Mouse (Mus musculus) liver, embryonic 14.5 days (tissue): ENCODE measurements around the gene Igfbp4. TPM values are rescaled to one million over a fixed set of nuclear protein-coding genes. Genes with fewer than 3 reads are reported as not detected.

Source experiments
- ATAC-seq: fragments of 200-750 bp; cut with Nextera tagmentation; 2 replicates; pipeline ENCODE4 v1.8.0; 2017; ENCODE audit warnings: moderate number of reproducible peaks, mild to moderate bottlenecking, moderate library complexity; ENCODE audit not compliant: insufficient read depth
- DNase-seq, 3 experiments: peaks; one replicate each; pipeline ENCODE4 v3.0.0-alpha.2; 2012 to 2013; ENCODE audit warnings: low read depth in 3 of 3, low spot score in 3 of 3
- H3K27ac ChIP-seq: fragments of 300-500 bp; sonication (generic); 2 replicates; pipeline ENCODE4 v1.5.1; 2014; ENCODE audit warnings: moderate library complexity, mild to moderate bottlenecking, control low read depth, inconsistent platforms
- H3K27me3 ChIP-seq: fragments of 300-500 bp; sonication (generic); 2 replicates; pipeline ENCODE4 v1.6.1; 2014; ENCODE audit warnings: mild to moderate bottlenecking, low read length, moderate library complexity; ENCODE audit not compliant: control insufficient read depth, insufficient read depth
- H3K36me3 ChIP-seq: fragments of 300-500 bp; sonication (generic); replicated peaks from 2 replicates; pipeline ENCODE4 v1.6.1; 2014; ENCODE audit warnings: low read depth; ENCODE audit not compliant: control insufficient read depth, insufficient read depth
- H3K4me1 ChIP-seq, 2 experiments: fragments of 200-500 bp in 1 of 2; fragments of 300-500 bp in 1 of 2; sonication (generic) in 1 of 2; replicated peaks; 2 replicates each; pipeline ENCODE4 v1.6.1; 2012 to 2014; ENCODE audit warnings: antibody characterized with exemption in 1 of 2, inconsistent platforms in 1 of 2, low read length in 1 of 2; ENCODE audit not compliant: control insufficient read depth in 2 of 2, insufficient read depth in 2 of 2
- H3K4me2 ChIP-seq: fragments of 300-500 bp; sonication (generic); 2 replicates; pipeline ENCODE4 v1.6.1; 2014; ENCODE audit warnings: low read depth, mild to moderate bottlenecking, control low read depth, moderate library complexity
- H3K4me3 ChIP-seq, 2 experiments: fragments of 200-500 bp in 1 of 2; fragments of 300-500 bp in 1 of 2; sonication (generic) in 1 of 2; 2 replicates each; pipeline ENCODE4 v1.5.1; 2012 to 2014; ENCODE audit warnings: low read depth in 2 of 2, low read length in 2 of 2, mild to moderate bottlenecking in 2 of 2, control low read depth in 1 of 2, inconsistent platforms in 1 of 2, moderate library complexity in 1 of 2; ENCODE audit not compliant: insufficient read depth in 1 of 2
- H3K9ac ChIP-seq: fragments of 300-500 bp; sonication (generic); replicated peaks from 2 replicates; pipeline ENCODE4 v1.6.1; 2014; ENCODE audit warnings: mild to moderate bottlenecking, control low read depth, moderate library complexity
- H3K9me3 ChIP-seq: fragments of 300-500 bp; sonication (generic); 2 replicates; pipeline ENCODE4 v1.6.1; 2016; ENCODE audit warnings: low read length, mixed read lengths; ENCODE audit not compliant: control insufficient read depth
- CTCF ChIP-seq: IDR thresholded peaks from 2 replicates; pipeline ENCODE4 v1.5.1; 2016; ENCODE audit warnings: antibody characterized with exemption, low read depth, control low read depth
- EP300 ChIP-seq: IDR thresholded peaks from 2 replicates; pipeline ENCODE4 v1.6.1; 2016; ENCODE audit warnings: antibody characterized with exemption, low read depth
- WGBS: fragments of 180-500 bp; shearing (Covaris S2); extraction: QIAGEN DNeasy Blood & Tissue Kit; methylation state at CpG from one replicate; pipeline ENCODE4 v1.1.7; 2014; ENCODE audit not compliant: insufficient replicate concordance; 5-methylcytosine and 5-hydroxymethylcytosine counted together
- polyA plus RNA-seq, 2 experiments: library from polyadenylated mRNA; depleted of rRNA in 1 of 2; stranded (reverse) in 1 of 2; unstranded in 1 of 2; fragments of >200 nt; fragmentation: Nextera tagmentation in 1 of 2; extraction: Ambion mirVana in 1 of 2; gene quantifications; 2 replicates each; pipeline versions ENCODE4 v1.2.1 to v1.2.3; 2012 to 2014

Igfbp4 gene
- polyA plus RNA-seq, 2 experiments: 71.4 to 115 TPM

DNA sequence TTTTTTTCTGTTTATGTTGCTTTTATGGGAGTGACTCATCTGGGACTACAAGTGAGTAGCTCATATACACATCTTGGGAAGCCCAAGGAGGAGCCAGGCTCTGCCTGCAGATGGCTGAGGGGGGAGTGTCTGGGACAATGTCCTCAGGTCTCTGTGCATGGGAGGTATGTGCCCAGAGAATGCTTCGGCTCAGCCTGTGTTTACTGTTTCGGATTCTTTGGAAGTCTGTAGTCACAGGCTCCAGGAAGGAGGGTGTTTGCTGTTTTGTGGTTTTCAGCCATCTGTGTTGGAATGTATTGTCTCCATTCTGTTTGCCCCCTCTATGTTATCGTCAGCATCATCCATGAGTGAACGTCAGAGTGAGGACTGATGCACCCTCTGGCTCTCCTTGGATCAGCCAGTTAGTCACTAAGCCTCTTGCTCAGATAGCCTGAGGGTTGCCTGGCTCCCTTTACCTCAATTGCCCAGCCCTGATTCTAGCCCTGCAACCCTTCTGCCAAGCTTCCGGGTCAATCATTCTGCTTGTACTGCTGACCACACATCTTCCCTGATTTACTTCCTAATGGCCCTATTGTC, 35.8 kb downstream of the Igfbp4 start:
- H3K27me3 ChIP-seq: no peaks in the 10 kb centered on the region
- TF ChIP-seq EP300 (no peak), CTCF (no peak)
- H3K27ac ChIP-seq: no peak overlapping the region
- no peak overlapping the region for H3K9ac ChIP-seq
- no peaks in the 10 kb centered on the region for H3K36me3 ChIP-seq
- DNase-seq (no peak), ATAC-seq (no peak)
- H3K4me3 ChIP-seq: no peak overlapping the region
- H3K9me3 ChIP-seq: no peaks in the 10 kb centered on the region
- H3K4me2 ChIP-seq: no peak overlapping the region
- H3K4me1 ChIP-seq: no peaks in the 10 kb centered on the region
- WGBS: 16% methylated on average over 5 of the region's 5 CpGs

DNA sequence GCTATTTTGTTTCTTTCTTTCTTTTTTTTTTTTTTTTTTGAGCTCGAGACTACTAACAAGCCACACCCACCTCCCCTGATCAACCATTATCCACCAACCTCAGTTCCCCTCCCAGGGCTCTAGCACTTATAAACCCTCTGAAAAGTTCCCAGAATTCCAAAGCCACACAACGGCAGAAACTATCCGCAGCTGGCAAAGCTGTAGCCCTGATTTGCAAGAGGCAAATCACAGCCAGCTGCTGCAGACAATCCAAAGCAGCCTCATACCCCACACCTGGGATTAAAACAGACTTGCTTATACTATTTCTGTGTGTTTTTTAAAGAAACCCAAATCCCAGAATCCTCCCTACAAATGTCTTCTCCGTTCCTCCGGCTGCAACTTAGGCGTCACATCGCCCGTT, 36.8 kb downstream of the Igfbp4 start:
- no peak overlapping the region for H3K4me3 ChIP-seq
- no peak for TF ChIP-seq CTCF
- TF ChIP-seq EP300: no peak
- H3K4me2 ChIP-seq: no peak overlapping the region
- H3K4me1 ChIP-seq: no peaks in the 10 kb centered on the region
- H3K9ac ChIP-seq: no peak overlapping the region
- no peaks in the 10 kb centered on the region for H3K36me3 ChIP-seq
- WGBS: 64% methylated on average over 8 of the region's 8 CpGs
- H3K27ac ChIP-seq: no peak overlapping the region
- no peaks in the 10 kb centered on the region for H3K9me3 ChIP-seq
- no peaks in the 10 kb centered on the region for H3K27me3 ChIP-seq
- DNase-seq (no peak), ATAC-seq (no peak)

GRCm38 (mm10) chr11:99080902-99081543, 40.0 kb downstream of the Igfbp4 start:
- no peaks in the 10 kb centered on the region for H3K27me3 ChIP-seq
- no peaks in the 10 kb centered on the region for H3K36me3 ChIP-seq
- no peak overlapping the region for H3K4me3 ChIP-seq
- H3K27ac ChIP-seq: no peak overlapping the region
- DNase-seq (no peak), ATAC-seq (no peak)
- H3K9ac ChIP-seq: no peak overlapping the region
- WGBS: 50% methylated on average over 9 of the region's 9 CpGs
- H3K4me1 ChIP-seq: no peaks in the 10 kb centered on the region
- no peak for TF ChIP-seq EP300
- H3K9me3 ChIP-seq: no peaks in the 10 kb centered on the region
- H3K4me2 ChIP-seq: no peak overlapping the region

GRCm38 (mm10) chr11:99081566-99081965, 40.5 kb downstream of the Igfbp4 start:
- 42% methylated on average over 3 of the region's 3 CpGs for WGBS
- ATAC-seq: no peak
- H3K9me3 ChIP-seq: no peaks in the 10 kb centered on the region
- H3K27me3 ChIP-seq: no peaks in the 10 kb centered on the region
- no peak overlapping the region for H3K4me2 ChIP-seq
- TF ChIP-seq CTCF: no peak
- no peak for TF ChIP-seq EP300
- DNase-seq: no peak
- H3K27ac ChIP-seq: no peak overlapping the region
- no peaks in the 10 kb centered on the region for H3K36me3 ChIP-seq
- H3K9ac ChIP-seq: no peak overlapping the region
- no peaks in the 10 kb centered on the region for H3K4me1 ChIP-seq
- no peak overlapping the region for H3K4me3 ChIP-seq

- DNase-seq: no peak
- Histone ChIP-seq H3K36me3 (no peaks in the 10 kb centered on the region), H3K27me3 (no peaks in the 10 kb centered on the region), H3K4me2 (no peak overlapping the region), H3K4me3 (no peak overlapping the region), H3K9ac (no peak overlapping the region), H3K27ac (no peak overlapping the region), H3K4me1 (no peaks in the 10 kb centered on the region), H3K9me3 (no peaks in the 10 kb centered on the region)
- ATAC-seq: no peak
- WGBS: 54% methylated on average over 8 of the region's 8 CpGs
- no peak for TF ChIP-seq EP300
- TF ChIP-seq CTCF: no peak
Measured at GRCm38 (mm10) chr11:99082098-99082497, 41.1 kb downstream of the Igfbp4 start.
